Mouse (Mus musculus): ENCODE measurements at regions not wholly inside any gene's neighbourhood (a gene's known extent, or its start where the extent isn't known, plus 50 kb on each side); places are given as distances from the start of the nearest gene placed in this dataset.

DNA sequence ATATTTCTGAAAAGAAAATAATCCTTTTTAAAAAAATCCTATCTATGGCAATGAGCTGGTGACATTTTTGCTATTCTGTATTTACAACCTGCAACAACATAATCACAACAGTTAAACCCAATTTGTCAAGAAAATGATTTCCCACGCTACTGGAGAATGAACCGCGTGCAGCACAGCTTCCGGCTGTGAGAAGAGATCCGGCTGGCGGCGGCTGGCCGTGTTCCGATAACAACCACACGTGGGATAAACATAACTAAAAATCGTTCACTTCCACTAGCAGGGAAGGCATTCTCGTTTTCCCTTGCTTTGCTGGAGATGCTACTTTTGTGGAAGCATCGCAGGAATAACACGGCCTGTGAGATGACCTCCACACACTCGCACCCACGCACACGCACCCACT lies 224.5 kb upstream of the Hnrnpa3 start:
- TF ChIP-seq RCOR1 (conservative IDR thresholded peaks at IDR 0.05; ENCODE audit: low read depth, low read length) (no peak), CTCF (conservative IDR thresholded peaks at IDR 0.05 in 1 of 2, IDR thresholded peaks at IDR 0.05 in 1 of 2; ENCODE audit: low read depth in 2 of 2, low read length in 2 of 2) (no peak), TCF12 (IDR thresholded peaks at IDR 0.05; ENCODE audit: low read depth, low read length) (no peak), RAD21 (IDR thresholded peaks at IDR 0.05; ENCODE audit: low read depth, low read length) (no peak), SIN3A (IDR thresholded peaks at IDR 0.05; ENCODE audit: low read length) (no peak), POLR2A (IDR thresholded peaks at IDR 0.05; ENCODE audit: low read depth, low read length) (no peak), JUND (conservative IDR thresholded peaks at IDR 0.05; ENCODE audit: low read depth, low read length) (no peak), EP300 (IDR thresholded peaks at IDR 0.05; ENCODE audit: low read length) (no peak), MEF2A (IDR thresholded peaks at IDR 0.05; ENCODE audit: borderline replicate concordance, low read depth, low read length) (no peak), E2F4 (IDR thresholded peaks at IDR 0.05; ENCODE audit: insufficient replicate concordance, low read depth, low read length) (no peak)
